Comparison of ENCODE assay signal across 10 mouse cellular contexts in genomic region chr8:124678246-124678645, GRCm38 (mm10).
"Had no signal": no experiment of that assay in that cellular context is flagged by ENCODE, and none has a peak within 500 bp of the region (broad histone marks: within the 10 kb centered on the region; RNA-seq: fewer than 3 reads in every experiment).

No protein-coding gene starts in this region.

- H3K27ac ChIP-seq: heart, embryonic 13.5 days; heart, embryonic 15.5 days; hindbrain, embryonic 13.5 days; hindbrain, embryonic 15.5 days; kidney, embryonic 15.5 days; kidney, postnatal 0 days; limb, embryonic 13.5 days; limb, embryonic 15.5 days; liver, embryonic 12.5 days; liver, embryonic 14.5 days had no signal

- H3K4me3 ChIP-seq: heart, embryonic 13.5 days; heart, embryonic 15.5 days; hindbrain, embryonic 13.5 days; hindbrain, embryonic 15.5 days; kidney, embryonic 15.5 days; limb, embryonic 13.5 days; limb, embryonic 15.5 days; liver, embryonic 12.5 days had no signal
